8 mouse cellular contexts compared by ENCODE assay signal in the genomic region with DNA sequence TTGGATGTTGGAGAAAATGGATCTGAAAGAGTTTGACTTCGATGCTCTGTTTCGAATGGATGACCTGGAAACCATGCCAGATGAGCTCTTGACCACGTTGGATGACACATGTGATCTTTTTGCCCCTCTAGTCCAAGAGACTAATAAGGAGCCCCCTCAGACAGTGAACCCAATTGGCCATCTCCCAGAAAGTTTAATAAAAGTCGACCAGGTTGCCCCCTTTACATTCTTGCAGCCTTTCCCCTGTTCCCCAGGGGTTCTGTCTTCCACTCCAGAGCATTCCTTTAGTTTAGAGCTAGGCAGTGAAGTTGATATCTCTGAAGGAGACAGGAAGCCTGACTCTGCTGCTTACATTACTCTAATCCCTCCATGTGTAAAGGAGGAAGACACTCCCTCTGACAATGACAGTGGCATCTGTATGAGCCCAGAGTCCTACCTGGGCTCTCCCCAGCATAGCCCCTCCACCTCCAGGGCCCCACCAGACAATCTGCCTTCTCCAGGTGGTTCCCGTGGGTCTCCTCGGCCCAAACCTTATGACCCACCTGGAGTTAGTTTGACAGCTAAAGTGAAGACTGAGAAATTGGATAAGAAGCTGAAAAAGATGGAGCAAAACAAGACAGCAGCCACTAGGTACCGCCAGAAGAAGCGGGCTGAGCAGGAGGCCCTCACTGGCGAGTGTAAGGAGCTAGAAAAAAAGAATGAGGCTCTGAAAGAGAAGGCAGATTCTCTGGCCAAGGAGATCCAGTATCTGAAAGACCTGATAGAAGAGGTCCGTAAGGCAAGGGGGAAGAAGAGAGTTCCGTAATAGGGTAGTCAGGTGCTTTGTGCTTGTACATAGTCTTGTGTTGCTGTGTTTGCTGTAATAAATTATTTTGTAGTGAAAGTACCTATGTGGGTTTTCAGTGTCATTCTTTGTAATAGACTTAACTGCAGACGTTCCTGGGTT. TPM values are rescaled to one million over a fixed set of nuclear protein-coding genes. Genes with fewer than 3 reads are reported as not detected.
DNase-seq lines count a peak whose midpoint lies in the region; ATAC-seq and TF ChIP-seq lines count a peak whose summit lies in the region.

No protein-coding gene starts in this region.

- peak overlapping the region; percentile 97 for H3K27ac ChIP-seq in heart, embryonic 10.5 days
- peak overlapping the region; percentile 99 for H3K27ac ChIP-seq in forebrain, embryonic 15.5 days (replicated peaks)
- peak overlapping the region; percentile 99 for H3K27ac ChIP-seq in liver, postnatal 0 days (ENCODE audit: low read depth)

- DNase-seq in heart, embryonic 10.5 days (ENCODE audit: low spot score): no peak
- no peak for DNase-seq in heart, postnatal 25 days (ENCODE audit: low spot score)
- DNase-seq in liver, postnatal 0 days: no peak
- no peak for DNase-seq in frontal cortex, postnatal 25 days (ENCODE audit: low spot score in 2 of 2)
- no peak for DNase-seq in cerebellum, adult 11 months

- H3K4me3 ChIP-seq in heart, embryonic 10.5 days: peak overlapping the region; percentile 77
- peak overlapping the region; percentile 93 for H3K4me3 ChIP-seq in E14TG2a.4 (replicated peaks; ENCODE audit: low read length)
- peak overlapping the region; percentile 98 for H3K4me3 ChIP-seq in forebrain, embryonic 15.5 days
- peak overlapping the region; percentile 83 for H3K4me3 ChIP-seq in liver, postnatal 0 days (ENCODE audit: low read depth, low read length)

- H3K9me3 ChIP-seq in heart, embryonic 10.5 days: no peaks in the 10 kb centered on the region
- H3K9me3 ChIP-seq in E14TG2a.4 (ENCODE audit: low read length): no peaks in the 10 kb centered on the region
- H3K9me3 ChIP-seq in forebrain, embryonic 15.5 days: no peaks in the 10 kb centered on the region
- no peaks in the 10 kb centered on the region for H3K9me3 ChIP-seq in liver, postnatal 0 days (ENCODE audit: low read length)

- no peak for TF ChIP-seq CTCF in E14TG2a.4 (conservative IDR thresholded peaks at IDR 0.05; ENCODE audit: low read length)
- TF ChIP-seq CTCF in liver, postnatal 0 days (IDR thresholded peaks at IDR 0.05; ENCODE audit: low read depth): no peak

- TF ChIP-seq EP300 in liver, postnatal 0 days (IDR thresholded peaks at IDR 0.05; ENCODE audit: low read depth): no peak

- H3K4me1 ChIP-seq in heart, embryonic 10.5 days: peaks cover 37% of the 10 kb centered on the region
- peaks cover 67% of the 10 kb centered on the region for H3K4me1 ChIP-seq in E14TG2a.4 (replicated peaks; ENCODE audit: low read depth, low read length)
- H3K4me1 ChIP-seq in forebrain, embryonic 15.5 days: peaks cover 39% of the 10 kb centered on the region
- H3K4me1 ChIP-seq in liver, postnatal 0 days (ENCODE audit: insufficient read depth): peaks cover 51% of the 10 kb centered on the region

- intact Hi-C loops in heart, postnatal 25 days (cut with DNase I): no loop called here

- ATAC-seq in forebrain, embryonic 15.5 days (replicated peaks): no peak
- ATAC-seq in liver, postnatal 0 days: no peak
- no peak for ATAC-seq in granulocyte monocyte progenitor cell, adult 5-6 weeks (replicated peaks; ENCODE audit: poor library complexity, severe bottlenecking)

- H3K4me2 ChIP-seq in forebrain, embryonic 15.5 days (replicated peaks): peak overlapping the region; percentile 92
- H3K4me2 ChIP-seq in liver, postnatal 0 days (ENCODE audit: low read depth, low read length): peak overlapping the region; percentile 99

- 67% methylated on average over 12 of the region's 12 CpGs for WGBS in heart, embryonic 10.5 days
- WGBS in forebrain, embryonic 15.5 days: 64% methylated on average over 12 of the region's 12 CpGs
- 59% methylated on average over 12 of the region's 12 CpGs for WGBS in liver, postnatal 0 days (ENCODE audit: insufficient replicate concordance)

- H3K27me3 ChIP-seq in heart, embryonic 10.5 days (ENCODE audit: insufficient read depth, poor library complexity, severe bottlenecking): no peaks in the 10 kb centered on the region
- H3K27me3 ChIP-seq in E14TG2a.4 (ENCODE audit: insufficient read depth, low read length): no peaks in the 10 kb centered on the region
- no peaks in the 10 kb centered on the region for H3K27me3 ChIP-seq in forebrain, embryonic 15.5 days
- H3K27me3 ChIP-seq in liver, postnatal 0 days (ENCODE audit: insufficient read depth, low read length): no peaks in the 10 kb centered on the region

- H3K9ac ChIP-seq in forebrain, embryonic 15.5 days (replicated peaks): peak overlapping the region; percentile 100
- H3K9ac ChIP-seq in liver, postnatal 0 days (replicated peaks): peak overlapping the region; percentile 97

- peaks cover 50% of the 10 kb centered on the region for H3K36me3 ChIP-seq in heart, embryonic 10.5 days
- H3K36me3 ChIP-seq in E14TG2a.4 (ENCODE audit: insufficient read depth, low read length): peaks cover 75% of the 10 kb centered on the region
- peaks cover 38% of the 10 kb centered on the region for H3K36me3 ChIP-seq in forebrain, embryonic 15.5 days
- H3K36me3 ChIP-seq in liver, postnatal 0 days (replicated peaks; ENCODE audit: insufficient read depth, low read length): peaks cover 45% of the 10 kb centered on the region

RNA-seq across cellular contexts. Expression of gene Atf4, which starts 1.9 kb away (rescaled TPM):
- 84.8 and 109 TPM in 2 replicates for polyA plus RNA-seq in heart, embryonic 10.5 days (2016; fragmentation: Nextera tagmentation; extraction: Ambion mirVana)
- 10 to 100 TPM; 58.3 to 81.7 TPM for total RNA-seq in heart, postnatal 25 days (2021)
- 123 and 124 TPM in 2 replicates for polyA plus RNA-seq in forebrain, embryonic 15.5 days (2015; fragmentation: Nextera tagmentation; extraction: Ambion mirVana)
- 64.3 and 65.7 TPM in 2 replicates for polyA plus RNA-seq in liver, postnatal 0 days (2015; fragmentation: Nextera tagmentation; extraction: Ambion mirVana)
- 195 and 214 TPM in 2 replicates for total RNA-seq in granulocyte monocyte progenitor cell, adult 5-6 weeks (2014; fragmentation: Nextera tagmentation)
- total RNA-seq in granulocyte monocyte progenitor cell, adult 5-6 weeks (2017): 361 and 380 TPM in 2 replicates

RNA-seq across cellular contexts. Expression of gene Rps19bp1, which starts 7.2 kb away (rescaled TPM):
- polyA plus RNA-seq in heart, embryonic 10.5 days (2016; fragmentation: Nextera tagmentation; extraction: Ambion mirVana): 46.1 and 62.5 TPM in 2 replicates
- 10 to 100 TPM; 15.5 to 15.9 TPM for total RNA-seq in heart, postnatal 25 days (2021)
- polyA plus RNA-seq in forebrain, embryonic 15.5 days (2015; fragmentation: Nextera tagmentation; extraction: Ambion mirVana): 65.3 and 70.7 TPM in 2 replicates
- 27.0 and 27.5 TPM in 2 replicates for polyA plus RNA-seq in liver, postnatal 0 days (2015; fragmentation: Nextera tagmentation; extraction: Ambion mirVana)
- total RNA-seq in granulocyte monocyte progenitor cell, adult 5-6 weeks (2014; fragmentation: Nextera tagmentation): 34.9 and 40.9 TPM in 2 replicates
- total RNA-seq in granulocyte monocyte progenitor cell, adult 5-6 weeks (2017): 32.7 and 40.0 TPM in 2 replicates

RNA-seq across cellular contexts. Expression of gene AC140267.1, which starts 21.3 kb away (rescaled TPM):
- 3.5 TPM in 1 of 2 replicates, not detected in the other for polyA plus RNA-seq in heart, embryonic 10.5 days (2016; fragmentation: Nextera tagmentation; extraction: Ambion mirVana)
- total RNA-seq in heart, postnatal 25 days (2021): 10 to 100 TPM; 16.1 to 21.0 TPM
- 4.2 TPM in 1 of 2 replicates, not detected in the other for polyA plus RNA-seq in forebrain, embryonic 15.5 days (2015; fragmentation: Nextera tagmentation; extraction: Ambion mirVana)
- polyA plus RNA-seq in liver, postnatal 0 days (2015; fragmentation: Nextera tagmentation; extraction: Ambion mirVana): not detected in 2 replicates
- total RNA-seq in granulocyte monocyte progenitor cell, adult 5-6 weeks (2014; fragmentation: Nextera tagmentation): 39.4 TPM in 1 of 2 replicates, not detected in the other
- not detected in 2 replicates for total RNA-seq in granulocyte monocyte progenitor cell, adult 5-6 weeks (2017)

RNA-seq across cellular contexts. Expression of gene Mief1, which starts 23.1 kb away (rescaled TPM):
- 31.0 and 39.2 TPM in 2 replicates for polyA plus RNA-seq in heart, embryonic 10.5 days (2016; fragmentation: Nextera tagmentation; extraction: Ambion mirVana)
- 10 to 100 TPM; 29.2 to 32.3 TPM for total RNA-seq in heart, postnatal 25 days (2021)
- 41.0 and 41.6 TPM in 2 replicates for polyA plus RNA-seq in forebrain, embryonic 15.5 days (2015; fragmentation: Nextera tagmentation; extraction: Ambion mirVana)
- polyA plus RNA-seq in liver, postnatal 0 days (2015; fragmentation: Nextera tagmentation; extraction: Ambion mirVana): 8.5 and 8.6 TPM in 2 replicates
- 20.3 and 31.4 TPM in 2 replicates for total RNA-seq in granulocyte monocyte progenitor cell, adult 5-6 weeks (2014; fragmentation: Nextera tagmentation)
- 19.2 and 20.8 TPM in 2 replicates for total RNA-seq in granulocyte monocyte progenitor cell, adult 5-6 weeks (2017)

RNA-seq across cellular contexts. Expression of gene Cacna1i, which starts 30.1 kb away (rescaled TPM):
- 0.04 TPM in 1 of 2 replicates, not detected in the other for polyA plus RNA-seq in heart, embryonic 10.5 days (2016; fragmentation: Nextera tagmentation; extraction: Ambion mirVana)
- under 1 TPM in 1 of 2 experiments, not detected in 1; 0.36 TPM for total RNA-seq in heart, postnatal 25 days (2021)
- 0.50 and 0.57 TPM in 2 replicates for polyA plus RNA-seq in forebrain, embryonic 15.5 days (2015; fragmentation: Nextera tagmentation; extraction: Ambion mirVana)
- polyA plus RNA-seq in liver, postnatal 0 days (2015; fragmentation: Nextera tagmentation; extraction: Ambion mirVana): not detected in 2 replicates
- total RNA-seq in granulocyte monocyte progenitor cell, adult 5-6 weeks (2014; fragmentation: Nextera tagmentation): not detected in 2 replicates
- not detected in 2 replicates for total RNA-seq in granulocyte monocyte progenitor cell, adult 5-6 weeks (2017)
